Mouse (Mus musculus) C2C12 (cell line): ENCODE results near the gene Gm12216.

ENCODE experiments used
- CEBPB ChIP-seq: IDR thresholded peaks from one replicate; pipeline ENCODE4 v1.6.1; 2011; ENCODE audit warnings: low read depth, mild to moderate bottlenecking, control low read depth, moderate library complexity
- CTCF ChIP-seq: IDR thresholded peaks from one replicate; pipeline ENCODE4 v1.5.1; 2011; ENCODE audit not compliant: control insufficient read depth, insufficient read depth, insufficient read length
- MAX ChIP-seq: IDR thresholded peaks from one replicate; pipeline ENCODE4 v1.6.1; 2011; ENCODE audit warnings: mild to moderate bottlenecking, control low read depth
- USF1 ChIP-seq: IDR thresholded peaks from one replicate; pipeline ENCODE4 v1.6.1; 2011; ENCODE audit warnings: low read depth, mild to moderate bottlenecking, control low read depth, moderate library complexity

GRCm38 (mm10) chr11:53889091-53889645 is 30.1 kb upstream of the Gm12216 start:
- TF ChIP-seq CTCF, result no peak
- no peak for TF ChIP-seq USF1
- no peak for TF ChIP-seq CEBPB
- TF ChIP-seq MAX, result no peak
